Mouse (Mus musculus) 416B (cell line): ENCODE measurements around the gene Gm4553.
"Not testable (repeated sequence)": the region's sequence is repeated elsewhere in the genome, so short reads cannot be mapped to it uniquely, and the experiment has no call there.

Experiments used
- DNase-seq: peaks from one replicate; pipeline ENCODE4 v3.0.0; 2011; ENCODE audit warnings: low read depth

Gene Gm4553

GRCm38 (mm10) chr7:142165639-142166038 is at the start of gene Gm4553:
Gene Gm4553, minus strand, starts transcription at chr7:142165739.
- DNase-seq, result not testable (repeated sequence)

GRCm38 (mm10) chr7:142212136-142212535 is 46.6 kb upstream of the Gm4553 start:
- not testable (repeated sequence) for DNase-seq

DNA sequence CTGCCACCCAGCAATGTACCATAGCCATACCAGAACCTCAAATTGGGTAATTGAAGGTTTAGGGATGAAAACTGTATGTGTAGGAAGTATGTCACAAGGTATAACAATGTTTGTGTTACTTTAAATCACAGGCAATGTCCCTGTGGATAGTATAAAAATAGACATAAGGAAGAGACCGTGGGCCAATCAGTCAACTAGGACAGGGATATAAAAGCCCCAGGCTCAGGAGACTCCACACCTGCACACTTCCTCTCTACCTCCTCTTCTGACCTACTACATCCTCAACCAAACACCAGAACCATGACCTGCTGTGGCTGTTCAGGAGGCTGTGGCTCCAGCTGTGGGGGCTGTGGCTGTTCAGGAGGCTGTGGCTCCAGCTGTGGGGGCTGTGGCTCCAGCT is 46.0 kb upstream of the Gm4553 start, which contains the start of gene Gm7579:
TSS of gene Gm7579 (plus strand) at position 301 of the 400 bp plus-strand sequence.
- DNase-seq, result no peak

GRCm38 (mm10) chr7:142206891-142207290 is 41.4 kb upstream of the Gm4553 start:
- not testable (repeated sequence) for DNase-seq

- no peak for DNase-seq
Measured at GRCm38 (mm10) chr7:142205488-142205887, 39.9 kb upstream of the Gm4553 start.

DNA sequence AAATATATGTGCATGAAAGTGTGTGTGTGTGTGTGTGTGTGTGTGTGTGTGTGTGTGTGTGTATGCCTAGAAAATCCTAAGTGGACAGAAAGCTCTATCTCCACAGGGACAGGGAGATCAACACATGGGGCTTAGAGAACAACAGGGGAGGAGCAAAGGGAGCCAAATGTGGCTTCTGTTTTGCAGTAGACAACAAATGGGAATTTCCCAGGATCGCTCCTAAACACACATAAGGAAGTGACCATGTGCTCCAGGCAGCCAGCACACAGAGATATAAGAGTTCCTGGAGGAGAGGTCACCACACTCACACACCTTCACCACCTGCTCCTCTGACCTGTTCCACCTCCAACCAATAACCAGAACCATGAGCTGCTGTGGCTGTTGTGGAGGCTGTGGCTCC is 35.5 kb upstream of the Gm4553 start, which contains the start of gene Krtap5-3:
TSS of gene Krtap5-3 (plus strand) at position 301 of the 400 bp plus-strand sequence.
- DNase-seq, result no peak

DNA sequence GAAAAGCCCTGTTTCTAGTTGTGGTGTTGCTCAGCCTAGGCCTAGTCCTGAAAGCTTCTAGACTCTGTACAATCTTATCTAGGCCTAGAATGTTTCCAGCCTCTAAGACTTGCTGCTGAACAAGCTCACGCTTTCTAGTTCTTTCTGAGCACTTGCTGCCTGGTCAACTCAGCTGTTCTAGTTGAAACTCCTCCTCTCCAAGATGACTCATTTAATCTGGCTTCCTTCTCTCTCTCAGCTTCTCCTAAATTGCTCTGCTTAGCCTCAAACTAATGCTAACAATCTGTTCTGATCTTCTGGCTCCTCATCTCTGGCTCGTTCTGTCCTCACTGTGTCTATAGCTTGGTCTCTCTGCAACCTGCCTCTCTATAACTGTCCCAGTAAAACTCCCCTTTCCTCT is 33.2 kb upstream of the Gm4553 start:
- DNase-seq, result peak; percentile 20

DNA sequence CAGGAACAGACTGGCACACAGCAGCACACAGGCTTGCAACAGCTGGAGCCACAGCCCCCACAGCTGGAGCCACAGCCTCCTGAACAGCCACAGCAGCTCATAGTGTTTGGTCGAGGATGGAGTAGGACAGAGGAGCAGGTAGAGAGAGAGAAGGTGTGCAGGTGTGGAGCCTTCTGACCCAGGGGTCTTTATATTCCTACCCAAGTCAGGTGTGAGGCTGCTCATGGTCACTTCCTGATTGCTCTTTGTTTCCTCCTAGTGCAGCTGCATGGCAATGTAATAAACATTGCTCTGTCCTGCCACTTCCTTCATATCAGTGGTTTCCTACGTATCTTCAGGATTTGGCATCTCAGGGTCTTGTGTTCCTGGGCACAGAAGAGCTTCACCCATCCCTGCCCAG is 24.8 kb upstream of the Gm4553 start, which contains the start of gene Gm10153:
TSS of gene Gm10153 (minus strand) at position 101 of the 400 bp plus-strand sequence.
- DNase-seq, result no peak

DNA sequence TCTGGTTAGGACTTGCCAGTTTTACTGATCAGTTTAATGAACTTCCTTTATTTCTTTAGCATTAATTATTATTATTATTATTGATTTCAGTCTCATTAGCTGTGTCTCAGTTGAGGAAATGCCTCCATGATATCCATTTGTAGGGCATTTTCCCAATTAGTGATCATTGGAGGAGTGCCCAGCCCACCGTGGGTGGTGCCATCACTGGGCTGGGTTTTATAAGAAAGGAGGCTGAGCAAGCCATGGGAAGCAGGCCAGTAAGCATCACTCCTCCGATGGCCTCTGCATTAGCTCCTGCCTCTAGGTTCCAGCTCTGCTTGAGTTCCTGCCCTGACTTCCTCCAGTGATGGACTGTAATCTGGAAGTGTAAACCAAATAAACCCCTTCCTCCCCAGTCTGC is 22.6 kb upstream of the Gm4553 start:
- DNase-seq, result no peak

DNA sequence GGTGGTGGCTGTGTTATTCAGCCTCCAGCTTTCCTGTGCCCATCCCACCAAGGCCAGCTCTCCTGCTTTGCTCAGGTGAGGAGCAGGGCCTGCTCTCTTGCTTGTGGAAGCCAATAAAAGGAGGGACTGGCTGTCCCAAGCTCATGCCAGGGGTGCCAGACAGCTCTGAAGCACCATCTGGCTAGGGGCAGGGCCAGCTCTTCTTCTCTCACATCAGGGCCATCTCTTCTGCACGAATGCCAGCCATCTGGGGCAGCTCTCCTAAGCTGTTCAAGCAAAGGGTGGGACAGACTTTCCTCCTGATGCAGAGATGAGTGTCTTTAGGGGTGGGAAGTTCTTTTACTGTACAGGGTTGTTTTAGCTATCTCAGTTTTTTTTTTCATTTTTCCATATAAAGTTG is 15.5 kb upstream of the Gm4553 start:
- no peak for DNase-seq

DNA sequence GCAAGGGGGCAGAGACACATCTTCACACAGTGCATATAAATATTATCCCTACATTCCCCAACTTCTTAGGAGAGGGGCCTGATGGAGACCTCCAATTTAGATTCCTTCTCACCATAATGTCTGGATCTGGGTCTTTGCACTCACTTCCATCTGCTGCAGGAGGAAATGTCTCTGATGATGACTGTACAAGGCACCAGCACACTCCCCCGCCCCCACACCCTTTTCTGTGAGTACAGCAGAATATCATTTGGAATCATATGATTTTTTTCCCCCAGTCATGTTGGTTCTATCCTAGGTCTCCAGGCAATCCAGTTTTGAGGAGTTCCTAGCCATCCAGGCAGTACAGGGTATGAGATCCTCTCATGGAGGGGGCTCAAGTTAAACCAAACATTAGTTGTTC is 13.1 kb upstream of the Gm4553 start:
- DNase-seq, result no peak

DNA sequence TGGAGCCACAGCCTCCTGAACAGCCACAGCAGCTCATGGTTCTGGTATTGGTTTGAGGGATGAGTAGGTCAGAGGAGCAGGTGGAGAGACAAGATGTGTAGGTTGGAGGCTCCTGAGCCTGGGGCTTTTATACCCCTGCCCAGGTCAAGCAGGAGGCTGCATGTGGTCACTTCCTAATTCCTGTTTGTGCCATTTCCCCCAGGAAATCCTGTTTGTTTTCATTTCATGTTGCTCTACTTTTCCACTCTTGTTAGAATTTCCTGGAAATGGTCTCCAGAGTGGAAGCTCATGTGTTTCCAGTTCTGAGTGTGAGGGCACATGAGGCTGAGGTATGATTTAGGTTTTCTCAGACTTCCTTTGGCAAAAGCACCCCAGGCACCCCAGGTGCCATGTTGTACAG is 10.4 kb upstream of the Gm4553 start, which contains the start of gene Krtap5-2:
TSS of gene Krtap5-2 (minus strand) at position 101 of the 400 bp plus-strand sequence.
- not testable (repeated sequence) for DNase-seq

- DNase-seq, result peak; percentile 60
Measured at GRCm38 (mm10) chr7:142169836-142170235, 4.3 kb upstream of the Gm4553 start.

DNA sequence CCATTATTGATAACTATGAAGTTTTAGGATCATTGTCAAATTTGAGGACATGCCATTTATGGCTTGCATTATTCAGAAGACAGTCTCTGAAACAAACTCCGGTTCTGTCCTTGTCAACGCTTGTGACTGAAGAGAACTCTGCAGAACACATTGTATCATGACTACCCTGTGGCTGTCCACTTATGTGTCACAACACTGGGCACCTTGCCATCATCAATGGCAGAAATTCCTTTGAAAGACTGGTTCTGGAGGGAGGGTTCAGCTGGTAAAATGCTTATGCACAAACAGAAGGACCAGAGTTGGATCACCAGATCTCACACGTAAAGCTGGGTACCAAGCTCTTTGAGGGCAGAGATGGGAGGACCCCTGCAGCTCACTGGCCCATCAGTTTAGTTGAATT is 6.2 kb downstream of the Gm4553 start:
- DNase-seq, result no peak

DNA sequence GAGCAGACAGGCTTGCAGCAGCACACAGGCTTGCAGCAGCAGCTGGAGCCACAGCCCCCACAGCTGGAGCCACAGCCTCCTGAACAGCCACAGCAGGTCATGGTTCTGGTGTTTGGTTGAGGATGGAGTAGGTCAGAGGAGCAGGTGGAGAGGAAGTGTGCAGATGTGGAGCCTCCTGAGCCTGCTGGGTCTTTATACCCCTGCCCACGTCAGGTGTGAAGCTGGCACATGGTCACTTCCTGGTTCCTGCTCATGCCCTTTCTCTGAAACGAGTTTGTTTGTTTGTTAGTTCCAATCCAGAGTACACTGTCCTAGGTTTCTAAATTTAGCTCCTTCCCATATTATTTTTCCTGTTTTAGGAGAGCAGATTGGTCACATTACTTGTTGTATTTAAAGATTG is 8.5 kb downstream of the Gm4553 start, which contains the start of gene Gm29735:
TSS of gene Gm29735 (minus strand) at position 101 of the 400 bp plus-strand sequence.
- DNase-seq, result not testable (repeated sequence)

- DNase-seq, result no peak
Measured at GRCm38 (mm10) chr7:142155308-142155707, 10.2 kb downstream of the Gm4553 start.

DNA sequence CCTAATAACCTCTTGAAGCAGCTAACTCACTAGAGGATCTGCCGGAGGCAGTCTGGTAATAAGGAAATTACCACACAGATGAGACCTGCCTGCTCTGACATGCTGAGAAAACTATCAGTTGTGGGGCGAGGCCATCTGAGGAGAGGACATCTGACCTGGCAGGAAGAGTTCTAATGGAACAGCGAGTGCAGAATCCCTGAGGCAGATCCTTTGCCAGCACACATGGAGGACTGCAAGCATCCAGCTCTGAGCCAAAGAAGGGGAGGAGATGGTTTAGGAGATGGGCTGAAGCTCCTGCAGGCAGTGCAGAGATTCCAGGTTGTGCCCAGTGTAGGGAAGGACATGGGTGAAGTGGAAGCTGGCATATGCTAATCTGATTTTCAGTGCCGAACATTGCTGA is 13.3 kb downstream of the Gm4553 start:
- no peak for DNase-seq

DNA sequence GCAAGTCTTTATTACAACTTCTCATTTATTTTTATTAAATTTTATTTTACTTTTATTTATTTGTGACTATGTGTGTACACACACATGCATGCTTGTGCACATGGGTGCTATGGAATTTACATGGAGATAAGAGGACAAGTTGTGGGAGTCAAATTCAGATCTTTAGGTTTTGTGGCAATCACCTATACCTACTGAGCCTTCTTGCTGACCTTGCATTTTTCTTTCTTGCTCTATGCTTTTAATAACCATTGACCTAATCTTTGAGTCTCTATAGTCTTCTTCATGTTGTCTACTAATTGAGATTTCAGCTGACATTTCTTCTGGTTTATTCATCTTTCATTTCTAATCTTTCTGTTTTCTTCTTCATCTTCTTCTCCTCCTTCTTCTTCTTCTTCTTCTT is 16.9 kb downstream of the Gm4553 start:
- no peak for DNase-seq

DNA sequence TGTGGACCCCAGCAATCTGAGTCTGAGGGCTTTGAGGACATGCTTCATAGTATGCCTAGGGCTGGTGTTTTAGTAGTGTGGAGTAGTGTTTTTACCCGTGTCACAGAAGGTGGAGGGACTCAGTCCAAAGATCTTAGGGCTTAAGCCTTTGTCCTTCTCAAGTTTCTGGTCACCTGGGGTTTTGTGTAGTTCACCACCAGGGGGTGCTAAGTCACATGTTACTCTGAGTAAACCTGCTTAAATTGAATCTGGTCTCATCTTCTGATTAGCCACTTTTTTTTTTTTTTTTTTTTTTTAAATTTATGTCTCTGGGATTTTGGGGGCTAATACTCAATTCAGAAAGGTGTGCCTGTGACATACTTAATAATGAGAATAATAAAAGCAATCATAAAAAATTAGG is 19.5 kb downstream of the Gm4553 start:
- peak; percentile 70 for DNase-seq

DNA sequence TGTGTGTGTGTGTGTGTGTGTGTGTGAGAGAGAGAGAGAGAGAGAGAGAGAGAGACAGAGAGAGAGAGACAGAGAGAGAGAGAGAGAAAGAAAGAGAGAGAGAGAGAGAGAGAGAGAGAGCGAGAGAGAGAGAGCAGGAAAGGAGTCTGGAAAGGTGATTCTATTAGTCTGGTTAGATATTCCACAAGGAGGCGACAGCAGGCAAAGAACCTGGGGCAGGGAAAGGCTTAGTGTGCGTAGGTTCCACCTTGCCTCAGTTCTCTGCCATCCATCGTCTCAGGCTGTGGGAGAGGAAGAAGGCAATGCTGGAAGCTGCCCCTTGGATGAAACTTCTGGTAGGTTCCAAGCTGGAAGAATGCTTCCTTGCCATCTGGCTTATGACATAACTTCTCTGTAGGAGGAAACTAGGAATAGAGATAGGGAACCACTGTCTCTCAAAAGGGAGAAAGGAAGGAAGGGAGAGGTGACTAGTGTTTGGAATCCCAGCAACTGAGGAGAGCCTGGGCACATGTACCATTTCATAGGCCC is 20.1 kb downstream of the Gm4553 start:
- DNase-seq, result no peak

GRCm38 (mm10) chr7:142144507-142144906 is 21.0 kb downstream of the Gm4553 start, which contains the start of gene Gm45337:
Gene Gm45337, minus strand, starts transcription at chr7:142144607.
- DNase-seq, result no peak

DNA sequence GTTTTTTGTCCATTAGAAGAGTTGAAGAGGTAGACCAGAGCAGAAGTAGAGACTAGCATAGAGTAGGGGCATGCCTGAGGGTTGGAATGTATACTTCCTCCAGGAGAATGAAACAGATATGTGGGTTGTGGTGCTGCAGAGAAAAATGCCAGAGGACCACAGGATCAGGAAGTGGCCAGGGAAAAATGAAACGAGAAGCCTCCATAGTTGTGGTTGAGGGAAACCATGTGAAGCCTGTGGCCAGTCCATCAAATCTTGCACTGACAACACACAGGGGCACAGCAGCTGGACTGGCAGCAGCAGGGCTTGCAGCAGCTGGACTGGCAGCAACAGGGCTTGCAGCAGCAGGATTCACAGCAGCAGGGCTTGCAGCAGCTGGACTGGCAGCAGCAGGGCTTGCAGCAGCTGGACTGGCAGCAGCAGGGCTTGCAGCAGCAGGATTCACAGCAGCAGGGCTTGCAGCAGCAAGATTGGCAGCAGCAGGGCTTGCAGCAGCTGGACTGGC is 22.0 kb downstream of the Gm4553 start:
- peak; percentile 3 for DNase-seq

- no peak for DNase-seq
Measured at GRCm38 (mm10) chr7:142140696-142141095, 24.8 kb downstream of the Gm4553 start.

- not testable (repeated sequence) for DNase-seq
Measured at GRCm38 (mm10) chr7:142135934-142136333, 29.6 kb downstream of the Gm4553 start, which contains the start of gene Gm39115. Gene Gm39115, minus strand, starts transcription at chr7:142136034.
